Mouse (Mus musculus) layer of hippocampus, adult 8-10 months (tissue): ENCODE data around the gene Plg. TPM values are rescaled to one million over a fixed set of nuclear protein-coding genes. Genes with fewer than 3 reads are reported as not detected.

Source experiments
- DNase-seq, 2 experiments: peaks; one replicate each; pipeline ENCODE4 v3.0.0; 2022; ENCODE audit warnings: low spot score in 2 of 2
- total RNA-seq, 4 experiments: library from RNA; stranded (reverse); gene quantifications; 2 replicates each; pipeline ENCODE4 v1.2.4; 2022

Plg gene
- total RNA-seq, 4 experiments from 2014 or later: 0.16 TPM; not detected in 3

DNA sequence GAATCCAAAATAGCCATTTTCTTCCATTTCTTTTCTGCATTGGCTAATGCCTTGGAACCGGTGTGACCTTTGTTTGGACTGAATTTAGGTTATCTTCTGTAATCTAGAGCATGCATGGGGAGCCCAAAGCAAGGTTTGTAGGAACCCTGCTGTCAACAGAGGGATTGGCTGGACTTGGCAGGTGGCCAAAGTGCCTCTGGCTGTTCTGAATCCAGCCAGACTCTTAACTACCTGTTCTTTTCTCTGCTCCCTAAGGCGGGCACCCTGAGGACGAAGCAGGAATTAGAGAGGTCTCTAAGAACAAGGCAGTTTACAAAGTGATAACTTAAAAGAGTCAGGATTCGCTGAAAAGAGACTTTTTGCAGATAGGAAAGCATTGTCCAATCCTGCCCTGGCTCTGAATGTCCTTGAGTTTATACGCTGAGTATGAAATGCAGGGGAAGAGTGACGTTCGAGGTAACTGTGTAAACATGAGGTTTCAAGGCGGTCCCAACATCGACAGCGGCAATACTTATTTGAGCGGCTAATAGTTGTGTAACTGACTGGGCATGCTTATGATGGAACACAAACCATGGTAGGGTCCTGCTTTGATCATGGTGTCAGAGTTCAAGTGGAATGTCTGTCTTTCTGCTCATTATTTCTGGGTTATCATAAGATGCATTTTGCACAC is 74.6 kb downstream of the Plg start:
- no peak for DNase-seq

DNA sequence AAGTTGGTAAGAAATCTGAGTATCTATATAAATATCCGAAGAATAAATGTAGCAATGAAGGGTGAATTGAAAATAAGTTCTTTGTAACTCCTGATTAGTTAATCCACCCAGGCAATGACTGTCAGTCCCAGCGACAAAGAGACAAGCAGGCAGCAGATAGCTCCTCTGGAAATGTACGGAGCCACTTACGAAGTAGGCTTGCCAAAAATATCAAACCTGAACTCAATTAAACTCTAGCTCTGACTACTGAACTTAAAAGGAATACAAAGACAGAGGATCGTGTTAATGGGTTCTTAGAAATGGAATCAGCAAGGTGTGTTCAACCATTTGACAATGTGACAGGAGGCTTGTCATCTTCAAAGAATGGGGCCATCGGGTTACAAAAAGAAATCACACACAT is 75.3 kb downstream of the Plg start:
- no peak for DNase-seq

DNA sequence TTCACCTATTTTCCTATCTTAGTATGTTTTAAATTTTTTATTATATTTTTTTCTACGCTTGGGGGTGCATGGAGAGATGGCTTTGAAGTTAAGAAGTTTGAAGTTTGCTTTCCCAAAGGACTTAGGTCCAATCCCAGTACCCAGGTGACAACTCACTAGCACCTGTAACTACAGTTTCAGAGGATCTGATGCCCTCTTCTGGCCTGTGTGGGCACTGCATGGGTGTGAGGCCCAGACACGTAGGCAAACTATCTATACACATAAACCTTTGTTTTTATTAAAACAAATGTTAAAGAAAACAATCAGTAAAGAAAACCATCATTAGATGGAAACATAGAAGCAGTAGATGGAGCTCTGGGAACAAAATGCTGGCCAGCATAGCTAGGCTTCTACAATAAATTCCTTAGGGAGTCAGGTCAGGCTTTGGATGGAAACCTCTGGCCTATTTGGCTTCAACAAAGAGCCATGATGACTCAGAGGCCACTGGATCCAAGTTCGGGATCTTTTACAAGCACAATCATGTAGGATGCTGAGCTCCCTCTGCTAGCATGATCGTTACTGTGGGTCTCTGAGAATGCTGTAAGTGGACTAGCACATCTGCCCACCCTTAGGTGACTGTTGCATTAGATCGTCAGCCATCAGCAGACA is 76.9 kb downstream of the Plg start:
- no peak for DNase-seq

DNA sequence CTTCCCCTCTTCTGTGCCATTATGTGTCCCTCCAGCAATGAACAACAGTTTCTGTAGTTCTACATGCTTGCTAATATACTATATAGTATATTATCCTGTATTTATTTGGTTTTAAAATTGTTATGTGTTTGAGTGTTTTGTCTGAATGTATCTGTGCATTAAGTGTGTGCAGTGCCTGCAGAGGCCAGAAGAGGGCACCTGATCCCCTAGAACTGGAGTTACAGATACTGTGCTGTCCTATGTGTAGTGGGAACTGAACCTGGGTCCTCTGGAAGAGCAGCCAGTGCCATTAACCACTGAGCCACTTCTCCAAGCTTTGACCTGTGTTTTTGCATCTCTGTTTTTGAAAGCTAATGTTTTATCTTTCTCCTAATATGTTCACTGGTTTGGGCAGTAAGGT is 82.8 kb downstream of the Plg start:
- DNase-seq: no peak

DNA sequence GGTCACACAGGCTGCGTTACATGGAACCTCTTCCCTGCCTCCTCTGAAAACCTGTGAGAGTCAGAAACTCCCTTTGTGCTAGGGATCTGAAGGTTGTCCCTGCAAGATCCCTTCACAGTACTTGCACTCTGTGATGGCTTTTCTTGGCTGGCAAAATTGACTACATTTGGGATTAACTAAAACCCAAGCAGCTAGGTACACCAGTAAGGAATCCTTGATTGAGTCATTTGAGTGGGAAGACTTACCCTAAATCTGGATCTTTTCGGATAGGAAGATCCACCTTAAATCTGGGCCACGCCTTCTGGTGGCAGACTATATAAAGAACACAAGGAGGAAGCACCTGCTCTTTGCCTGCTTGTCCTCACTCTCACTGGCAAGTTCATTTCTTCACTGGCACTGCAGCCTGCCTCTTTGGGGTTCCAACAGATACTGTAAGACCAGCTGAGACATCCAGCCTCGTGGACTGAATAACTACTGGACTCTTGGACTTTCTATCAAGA is 88.1 kb downstream of the Plg start:
- no peak for DNase-seq

DNA sequence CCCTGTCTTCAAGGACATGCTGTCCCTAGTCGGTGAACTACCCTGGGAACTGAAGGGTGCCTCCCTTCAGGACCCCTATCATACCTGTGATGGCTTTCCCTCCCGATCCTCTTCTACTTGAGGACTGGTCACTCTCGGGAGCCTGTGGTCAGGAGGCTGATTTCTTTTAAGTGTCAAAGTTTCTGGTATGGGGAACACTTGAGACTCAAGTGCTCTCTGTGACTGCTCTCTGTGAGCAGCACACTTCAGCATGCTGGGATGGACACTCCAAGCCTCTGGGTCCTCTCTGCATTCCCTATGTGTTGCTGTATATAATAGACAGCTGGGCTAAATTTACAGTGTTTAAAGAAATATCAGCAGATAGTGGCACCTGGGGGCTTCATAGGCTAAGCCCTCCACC is 89.2 kb downstream of the Plg start:
- DNase-seq: no peak

DNA sequence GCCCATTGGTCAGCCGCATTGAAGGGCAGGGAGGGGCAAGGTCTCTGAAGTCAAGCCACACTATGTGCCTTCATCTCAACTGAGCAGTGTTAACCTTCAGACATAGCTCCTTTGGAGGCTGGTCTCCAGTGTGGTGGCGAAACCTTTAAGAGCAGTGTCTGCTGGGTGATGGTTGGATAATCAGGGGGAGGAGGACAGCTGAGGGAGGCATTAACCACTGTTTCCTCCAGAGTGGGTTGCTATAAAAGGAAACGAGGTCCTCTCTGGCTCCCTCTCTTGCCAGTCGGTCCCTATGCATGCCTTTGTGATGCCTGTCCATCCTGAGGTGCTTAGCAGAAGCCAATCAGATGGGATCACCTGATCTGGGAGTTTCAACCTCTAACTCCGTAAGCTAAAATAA is 90.3 kb downstream of the Plg start:
- no peak for DNase-seq

Other genes with a start within 250 kb of the Plg start
- 10 to 100 TPM; 57.9 to 78.8 (median 62.7) TPM for gene Map3k4, start 59.8 kb upstream of the Plg start, total RNA-seq
- gene Slc22a3, start 129.1 kb downstream of the Plg start, total RNA-seq: under 1 TPM; 0.38 to 0.64 (median 0.59) TPM
- under 1 TPM; 0.41 to 0.96 (median 0.59) TPM for gene Slc22a2, start 205.5 kb downstream of the Plg start, total RNA-seq